Mouse (Mus musculus) forebrain, embryonic 16.5 days (tissue): ENCODE data around the gene Tent5a. TPM values are rescaled to one million over a fixed set of nuclear protein-coding genes. Genes with fewer than 3 reads are reported as not detected.

Experiments used
- ATAC-seq: fragments of 200-750 bp; cut with Nextera tagmentation; 2 replicates; pipeline ENCODE4 v1.8.0; 2017; ENCODE audit warnings: mild to moderate bottlenecking, moderate library complexity
- H3K27ac ChIP-seq: fragments of 300-500 bp; sonication (generic); 2 replicates; pipeline ENCODE4 v1.5.1; 2014; ENCODE audit warnings: low read length, control low read depth
- H3K27me3 ChIP-seq: fragments of 300-500 bp; sonication (generic); replicated peaks from 2 replicates; pipeline ENCODE4 v1.6.1; 2014; ENCODE audit warnings: low read length; ENCODE audit not compliant: control insufficient read depth, insufficient read depth
- H3K36me3 ChIP-seq: fragments of 300-500 bp; sonication (generic); 2 replicates; pipeline ENCODE4 v1.6.1; 2014; ENCODE audit not compliant: control insufficient read depth, insufficient read depth
- H3K4me1 ChIP-seq: fragments of 300-500 bp; sonication (generic); replicated peaks from 2 replicates; pipeline ENCODE4 v1.6.1; 2014; ENCODE audit warnings: low read length; ENCODE audit not compliant: control insufficient read depth, insufficient read depth
- H3K4me2 ChIP-seq: fragments of 300-500 bp; sonication (generic); 2 replicates; pipeline ENCODE4 v1.6.1; 2014; ENCODE audit warnings: mild to moderate bottlenecking, low read length, control low read depth
- H3K4me3 ChIP-seq: fragments of 300-500 bp; sonication (generic); replicated peaks from 2 replicates; pipeline ENCODE4 v1.5.1; 2014; ENCODE audit warnings: mild to moderate bottlenecking, low read length, control low read depth
- H3K9ac ChIP-seq: fragments of 300-500 bp; sonication (generic); replicated peaks from 2 replicates; pipeline ENCODE4 v1.6.1; 2014; ENCODE audit warnings: low read depth, low read length, control low read depth
- H3K9me3 ChIP-seq: fragments of 300-500 bp; sonication (generic); 2 replicates; pipeline ENCODE4 v1.6.1; 2016; ENCODE audit warnings: low read length; ENCODE audit not compliant: control insufficient read depth
- WGBS: fragments of 180-500 bp; shearing (Covaris S2); extraction: QIAGEN DNeasy Blood & Tissue Kit; methylation state at CpG from one replicate; pipeline ENCODE4 v1.1.7; 2014; 5-methylcytosine and 5-hydroxymethylcytosine counted together
- polyA plus RNA-seq: library from polyadenylated mRNA; unstranded; fragments of >200 nt; fragmentation: Nextera tagmentation; extraction: Ambion mirVana; gene quantifications from 2 replicates; pipeline ENCODE4 v1.2.1, GENCODE M21; 2015

Gene Tent5a
- polyA plus RNA-seq = 2.2 and 2.7 TPM in 2 replicates

DNA sequence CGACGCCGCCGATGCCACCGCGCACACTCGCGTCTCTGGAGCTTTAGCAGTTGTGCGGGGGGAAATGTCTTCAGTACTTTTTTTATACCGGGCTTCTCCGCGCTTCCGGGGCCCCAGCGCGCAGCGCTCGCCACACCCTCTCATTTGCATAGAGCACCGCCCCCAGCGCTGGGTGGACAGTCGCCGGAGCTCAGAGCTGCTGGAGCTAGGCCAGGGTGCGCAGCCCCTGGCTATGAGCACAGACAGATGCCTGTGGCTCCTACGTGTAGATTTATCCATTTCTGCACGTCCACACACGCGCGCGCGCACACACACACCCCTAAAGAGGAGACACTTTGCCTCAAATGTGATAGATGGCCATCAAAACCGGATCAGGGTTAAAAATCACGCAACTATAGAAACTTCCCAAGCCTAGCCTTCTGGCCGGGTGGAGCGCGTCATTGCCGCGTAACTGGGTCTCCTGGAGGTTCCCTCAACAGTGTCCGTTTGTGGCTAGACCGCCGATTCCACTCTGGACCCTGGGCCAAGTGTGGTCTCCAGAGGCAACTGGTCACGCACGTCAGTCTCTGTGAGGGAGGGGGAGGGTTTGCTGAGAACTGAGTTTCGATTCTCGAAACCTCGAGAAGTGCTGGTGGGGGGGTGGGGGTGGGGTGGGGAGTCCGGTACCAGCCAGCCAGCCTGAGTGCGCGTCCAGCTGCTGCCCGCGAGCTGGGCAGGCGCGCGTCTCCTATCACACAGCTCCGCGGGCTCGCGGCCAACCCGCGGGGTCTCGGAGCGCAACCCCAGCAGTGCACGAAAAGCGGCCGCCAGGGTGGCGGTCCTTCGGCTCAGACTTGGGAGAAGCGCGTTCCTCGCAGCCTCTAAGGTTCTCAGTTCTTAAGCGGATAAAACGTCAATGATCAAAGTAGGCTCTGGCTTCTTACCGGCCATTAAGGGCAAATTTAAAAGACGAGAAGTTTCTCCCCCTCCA, at the start of gene Tent5a:
Tent5a (minus strand) TSS at position 107 of the 970 bp plus-strand sequence.
- under 1% methylated on average over 68 of the region's 72 CpGs for WGBS
- Histone ChIP-seq H3K27me3 (peaks cover 13% of the 10 kb centered on the region; the same call in 1 of the 2 replicates), H3K27ac (no peak within 1 kb of the TSS; the same call in 1 of the 2 replicates), H3K4me3 (peak within 1 kb of the TSS; percentile 56), H3K9me3 (no peaks in the 10 kb centered on the region), H3K36me3 (no peaks in the 10 kb centered on the region), H3K9ac (peak within 1 kb of the TSS; percentile 60), H3K4me2 (peak within 1 kb of the TSS; percentile 99), H3K4me1 (peaks cover 14% of the 10 kb centered on the region)
- ATAC-seq = peak; percentile 81

DNA sequence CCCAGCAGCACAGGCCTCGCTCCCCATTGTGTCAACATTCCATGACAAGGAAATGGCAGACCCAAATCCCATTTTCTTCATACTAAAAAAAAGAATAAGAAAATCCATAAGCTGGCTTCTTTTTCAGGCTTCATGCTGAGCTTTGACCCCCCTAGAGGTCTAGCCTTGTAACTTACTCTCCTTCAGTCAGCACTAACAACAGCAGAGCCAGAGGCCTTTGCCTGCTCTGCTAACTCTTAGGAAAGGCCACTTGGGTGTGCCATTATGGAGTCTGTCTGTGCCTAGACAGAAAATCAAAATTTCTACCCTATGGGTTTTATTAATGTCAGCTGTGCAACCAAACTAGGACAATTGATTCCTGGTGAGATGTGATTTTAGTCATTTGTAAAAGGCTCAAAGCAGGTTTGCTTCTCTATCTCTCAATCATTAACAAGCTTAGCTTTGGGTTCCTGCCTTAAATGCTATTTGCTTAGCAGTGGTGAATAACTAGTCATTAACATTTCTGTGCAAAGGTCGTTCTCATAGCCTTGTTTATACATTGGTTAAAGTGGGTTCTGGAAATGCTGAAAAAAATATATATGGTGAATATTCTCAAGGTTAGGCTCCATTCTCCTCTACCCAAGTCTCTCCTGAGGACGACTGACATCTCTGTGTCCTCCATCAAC, 49.6 kb upstream of the Tent5a start:
- H3K9ac ChIP-seq = no peak overlapping the region
- no peaks in the 10 kb centered on the region for H3K9me3 ChIP-seq
- ATAC-seq = no peak
- H3K36me3 ChIP-seq = no peaks in the 10 kb centered on the region
- no peaks in the 10 kb centered on the region; the same call in 1 of the 2 replicates for H3K4me1 ChIP-seq
- 94% methylated on average over 3 of the region's 3 CpGs for WGBS
- H3K27ac ChIP-seq = no peak overlapping the region
- H3K4me3 ChIP-seq = no peak overlapping the region
- no peak overlapping the region for H3K4me2 ChIP-seq
- H3K27me3 ChIP-seq = no peaks in the 10 kb centered on the region

DNA sequence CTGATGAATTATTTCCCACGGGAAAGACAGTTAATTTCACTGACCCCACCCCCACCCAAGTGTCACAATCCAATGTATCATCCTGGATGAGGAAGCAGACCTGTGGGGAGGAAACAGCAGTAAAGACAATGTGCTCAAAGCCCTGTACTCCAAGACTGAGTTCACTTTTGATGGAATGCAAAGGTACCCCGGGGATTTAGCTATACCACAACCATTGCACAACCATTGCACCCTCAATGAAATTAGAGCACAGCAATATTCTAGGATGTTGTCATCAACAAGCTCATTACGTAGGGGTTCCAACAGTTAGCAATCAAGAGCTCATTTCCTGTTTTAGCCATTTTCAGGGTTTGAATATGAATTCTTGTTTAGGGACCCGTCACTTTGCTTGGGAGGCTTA, 48.0 kb upstream of the Tent5a start:
- H3K9me3 ChIP-seq = no peaks in the 10 kb centered on the region
- H3K4me1 ChIP-seq = no peaks in the 10 kb centered on the region
- no peaks in the 10 kb centered on the region for H3K36me3 ChIP-seq
- H3K9ac ChIP-seq = no peak overlapping the region
- ATAC-seq = no peak
- no peaks in the 10 kb centered on the region for H3K27me3 ChIP-seq
- H3K4me2 ChIP-seq = no peak overlapping the region
- no peak overlapping the region for H3K27ac ChIP-seq
- no peak overlapping the region for H3K4me3 ChIP-seq
- WGBS = 84% methylated on average over 4 of the region's 4 CpGs

DNA sequence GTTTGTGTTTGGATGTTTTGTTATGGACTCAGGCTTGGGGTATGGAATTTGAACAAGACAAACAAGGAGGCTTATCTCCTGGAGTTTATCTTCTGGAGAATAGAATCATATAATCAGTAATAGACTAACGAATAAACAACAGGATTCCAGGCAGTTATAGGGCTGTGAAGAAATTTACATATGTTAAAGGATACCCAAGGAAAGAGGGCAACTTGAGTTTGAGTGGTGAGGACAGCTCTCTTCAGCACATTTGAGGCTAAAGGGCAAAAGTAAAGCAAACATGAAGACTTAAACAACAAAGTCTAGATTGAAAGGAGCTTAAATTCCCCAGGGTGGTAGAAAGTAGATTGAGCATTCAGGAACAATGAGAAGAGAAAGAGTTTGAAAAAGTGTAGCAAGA, 44.9 kb upstream of the Tent5a start:
- ATAC-seq = no peak
- Histone ChIP-seq H3K9me3 (no peaks in the 10 kb centered on the region), H3K9ac (no peak overlapping the region), H3K27me3 (no peaks in the 10 kb centered on the region), H3K4me1 (no peaks in the 10 kb centered on the region), H3K36me3 (no peaks in the 10 kb centered on the region), H3K4me3 (no peak overlapping the region), H3K27ac (no peak overlapping the region), H3K4me2 (no peak overlapping the region)
- WGBS = 71% methylated on average over 1 of the region's 1 CpGs

DNA sequence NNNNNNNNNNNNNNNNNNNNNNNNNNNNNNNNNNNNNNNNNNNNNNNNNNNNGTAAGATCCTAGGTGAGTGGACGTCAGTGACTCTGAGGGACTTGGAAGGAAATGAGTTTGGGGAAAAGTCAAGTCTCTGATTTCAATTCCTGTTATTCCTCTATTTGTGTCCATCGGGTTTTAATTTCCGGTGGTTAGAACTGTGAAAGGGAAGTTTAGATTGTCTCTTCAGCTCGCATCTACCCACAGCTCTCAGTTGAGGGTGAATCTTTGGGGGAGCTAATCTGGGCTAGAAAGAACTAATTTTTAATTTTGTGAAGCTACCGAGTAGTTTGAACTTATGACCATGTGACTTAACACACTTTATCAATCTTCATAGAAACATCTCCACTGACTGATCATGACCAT, 42.4 kb upstream of the Tent5a start:
- no peak for ATAC-seq

DNA sequence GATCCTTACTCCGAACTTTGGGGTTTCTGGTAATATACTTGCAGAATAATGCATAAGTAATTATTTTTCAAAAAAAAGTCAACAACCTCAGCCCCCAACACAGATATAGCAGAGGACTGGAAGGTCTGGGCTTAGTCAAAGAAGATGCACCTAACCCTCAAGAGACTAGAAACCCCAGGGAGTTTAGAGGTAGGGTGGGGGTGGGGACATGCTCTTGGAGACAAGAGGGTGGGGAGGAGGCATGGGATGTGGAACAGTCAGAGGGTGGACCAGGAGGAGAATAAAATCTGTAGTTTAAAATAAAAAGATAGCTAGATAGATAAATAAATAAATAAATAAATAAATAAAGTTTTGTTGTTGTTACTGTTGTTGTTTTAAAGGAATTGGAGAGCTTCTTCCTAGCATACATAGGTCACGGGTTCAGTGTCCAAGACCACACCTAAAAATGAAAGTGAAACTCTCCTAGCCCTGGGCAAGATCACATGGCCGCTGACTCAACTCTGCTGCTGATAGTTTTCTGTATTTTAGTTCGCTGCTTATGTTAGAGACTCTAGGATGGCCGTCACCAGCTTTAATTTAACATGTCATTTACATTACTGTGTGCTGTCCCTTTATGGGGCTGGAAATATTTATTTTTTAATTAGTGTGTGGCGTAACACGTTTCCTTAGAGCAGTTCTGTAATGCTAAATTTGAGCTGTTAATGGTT, 30.2 kb upstream of the Tent5a start:
- Histone ChIP-seq H3K9ac (no peak overlapping the region), H3K4me3 (no peak overlapping the region), H3K27ac (no peak overlapping the region), H3K9me3 (no peaks in the 10 kb centered on the region), H3K4me2 (no peak overlapping the region), H3K27me3 (no peaks in the 10 kb centered on the region), H3K4me1 (no peaks in the 10 kb centered on the region), H3K36me3 (no peaks in the 10 kb centered on the region)
- 85% methylated on average over 7 of the region's 7 CpGs for WGBS
- no peak for ATAC-seq

More for the DNA sequence above, 42.4 kb upstream of the Tent5a start:
- Histone ChIP-seq H3K9ac (no peak overlapping the region), H3K4me3 (no peak overlapping the region), H3K9me3 (no peaks in the 10 kb centered on the region), H3K4me1 (no peaks in the 10 kb centered on the region), H3K27ac (no peak overlapping the region), H3K36me3 (no peaks in the 10 kb centered on the region), H3K4me2 (no peak overlapping the region), H3K27me3 (no peaks in the 10 kb centered on the region)
- WGBS = 92% methylated on average over 5 of the region's 5 CpGs

DNA sequence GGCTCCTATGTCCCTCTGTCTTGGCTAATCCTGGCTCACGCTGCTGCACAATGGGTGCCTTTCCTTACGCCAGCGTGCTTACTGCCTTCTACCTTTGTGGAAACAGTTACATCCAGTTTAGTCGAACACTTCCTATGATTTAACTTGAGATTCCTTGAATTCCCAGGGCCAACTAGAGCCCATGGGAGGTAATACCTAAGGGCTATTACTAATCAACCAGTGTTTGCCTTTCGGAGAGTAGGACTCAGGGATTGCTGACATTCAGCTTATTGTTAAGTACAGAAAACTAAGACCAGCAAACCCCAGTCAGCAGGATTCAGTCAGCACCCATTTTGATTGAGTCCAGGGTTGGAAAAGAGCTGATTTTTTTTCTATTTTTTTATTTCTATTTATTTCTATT, 28.4 kb upstream of the Tent5a start:
- no peaks in the 10 kb centered on the region for H3K9me3 ChIP-seq
- no peak for ATAC-seq
- 57% methylated on average over 5 of the region's 5 CpGs for WGBS

DNA sequence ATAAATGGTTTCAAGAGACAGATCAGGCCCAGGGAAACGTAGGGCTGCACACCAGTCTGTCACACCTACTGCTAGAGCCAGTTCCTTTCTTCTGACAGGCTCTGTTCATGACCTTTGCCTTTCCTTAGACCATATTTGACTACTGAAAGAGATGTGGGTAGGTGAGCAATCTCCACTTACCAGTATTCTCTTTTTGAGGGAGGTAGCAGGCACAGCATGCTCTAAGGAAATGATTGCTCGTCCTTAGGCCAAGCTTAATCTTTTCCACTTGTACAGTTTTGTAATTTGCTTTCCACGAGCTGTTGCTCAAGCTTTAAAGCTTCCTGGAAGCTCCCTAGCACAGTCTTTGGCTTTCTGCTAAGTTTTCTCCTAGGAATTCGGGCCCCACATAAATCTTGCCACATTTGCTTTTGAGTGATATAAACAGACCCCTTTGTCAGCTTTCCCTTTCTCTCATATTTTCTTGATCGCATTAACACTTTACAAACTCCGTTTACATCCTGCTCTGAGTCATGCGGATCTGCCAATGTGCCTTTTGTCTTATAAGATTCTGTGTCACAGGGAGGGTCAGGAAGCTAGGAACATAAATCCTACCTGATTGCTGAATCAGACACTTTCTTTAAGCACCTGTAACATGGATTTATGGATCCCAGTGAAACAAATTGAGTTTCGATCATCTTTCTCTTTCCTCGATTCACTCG, 20.8 kb upstream of the Tent5a start:
- 85% methylated on average over 10 of the region's 10 CpGs for WGBS
- H3K36me3 ChIP-seq = no peaks in the 10 kb centered on the region
- no peak overlapping the region for H3K4me2 ChIP-seq
- H3K27ac ChIP-seq = no peak overlapping the region
- no peak overlapping the region for H3K9ac ChIP-seq
- H3K4me3 ChIP-seq = no peak overlapping the region
- no peaks in the 10 kb centered on the region for H3K27me3 ChIP-seq
- no peaks in the 10 kb centered on the region for H3K4me1 ChIP-seq
- ATAC-seq = no peak
- H3K9me3 ChIP-seq = no peaks in the 10 kb centered on the region

More for the DNA sequence above, 28.4 kb upstream of the Tent5a start:
- no peak overlapping the region for H3K4me3 ChIP-seq
- H3K27me3 ChIP-seq = no peaks in the 10 kb centered on the region
- no peak overlapping the region for H3K4me2 ChIP-seq
- H3K9ac ChIP-seq = no peak overlapping the region
- H3K36me3 ChIP-seq = no peaks in the 10 kb centered on the region
- H3K27ac ChIP-seq = no peak overlapping the region
- H3K4me1 ChIP-seq = no peaks in the 10 kb centered on the region
